Mouse (Mus musculus): ENCODE data around the gene Gm20388. TPM values are rescaled to one million over a fixed set of nuclear protein-coding genes. Genes with fewer than 3 reads are reported as not detected.

Gm20388 gene
- polyA plus RNA-seq, 1 experiment: 49.7 TPM

- Histone ChIP-seq H3K27me3 (replicated peaks; ENCODE audit: control insufficient read depth, insufficient read depth, low read length) (no peaks in the 10 kb centered on the region), H3K27ac (ENCODE audit: insufficient read depth, low read depth, low read length) (0 out of 2 replicates have a peak overlapping the region, but pooled peaks have one; percentile 8), H3K36me3 (ENCODE audit: control insufficient read depth, insufficient read depth, low read length) (no peaks in the 10 kb centered on the region), H3K4me1 (ENCODE audit: control insufficient read depth, insufficient read depth, low read length) (peaks cover 18% of the 10 kb centered on the region), H3K4me3 (ENCODE audit: insufficient read depth, low read depth, low read length) (no peak overlapping the region)
- no peak for DNase-seq
- TF ChIP-seq CTCF (conservative IDR thresholded peaks at IDR 0.05; ENCODE audit: insufficient read depth, insufficient read length, low read depth, low read length): no peak
- no peak for TF ChIP-seq POLR2A (IDR thresholded peaks at IDR 0.05; ENCODE audit: low read depth, low read length)
- WGBS: 65% methylated on average over 5 of the region's 5 CpGs
Observed at GRCm38 (mm10) chr8:120045471-120045870, 134.8 kb downstream of the Gm20388 start.

GRCm38 (mm10) chr8:120046258-120047020 lies 135.8 kb downstream of the Gm20388 start:
- 45% methylated on average over 14 of the region's 14 CpGs for WGBS
- TF ChIP-seq POLR2A (IDR thresholded peaks at IDR 0.05; ENCODE audit: low read depth, low read length) (no peak), CTCF (conservative IDR thresholded peaks at IDR 0.05; ENCODE audit: insufficient read depth, insufficient read length, low read depth, low read length) (no peak)
- Histone ChIP-seq H3K36me3 (ENCODE audit: control insufficient read depth, insufficient read depth, low read length) (no peaks in the 10 kb centered on the region), H3K27ac (ENCODE audit: insufficient read depth, low read depth, low read length) (peak overlapping the region; percentile 72), H3K27me3 (replicated peaks; ENCODE audit: control insufficient read depth, insufficient read depth, low read length) (no peaks in the 10 kb centered on the region), H3K4me3 (ENCODE audit: insufficient read depth, low read depth, low read length) (no peak overlapping the region), H3K4me1 (ENCODE audit: control insufficient read depth, insufficient read depth, low read length) (peaks cover 18% of the 10 kb centered on the region)
- DNase-seq: peak; percentile 98

GRCm38 (mm10) chr8:120049949-120050348 lies 139.3 kb downstream of the Gm20388 start:
- Histone ChIP-seq H3K4me1 (ENCODE audit: control insufficient read depth, insufficient read depth, low read length) (peaks cover 18% of the 10 kb centered on the region), H3K27me3 (replicated peaks; ENCODE audit: control insufficient read depth, insufficient read depth, low read length) (no peaks in the 10 kb centered on the region), H3K4me3 (ENCODE audit: insufficient read depth, low read depth, low read length) (no peak overlapping the region), H3K27ac (ENCODE audit: insufficient read depth, low read depth, low read length) (no peak overlapping the region), H3K36me3 (ENCODE audit: control insufficient read depth, insufficient read depth, low read length) (no peaks in the 10 kb centered on the region)
- no peak for DNase-seq
- TF ChIP-seq CTCF (conservative IDR thresholded peaks at IDR 0.05; ENCODE audit: insufficient read depth, insufficient read length, low read depth, low read length) (no peak), POLR2A (IDR thresholded peaks at IDR 0.05; ENCODE audit: low read depth, low read length) (no peak)
- 90% methylated on average over 13 of the region's 13 CpGs for WGBS

GRCm38 (mm10) chr8:120050376-120050775 lies 139.7 kb downstream of the Gm20388 start:
- 78% methylated on average over 10 of the region's 10 CpGs for WGBS
- TF ChIP-seq POLR2A (IDR thresholded peaks at IDR 0.05; ENCODE audit: low read depth, low read length) (no peak), CTCF (conservative IDR thresholded peaks at IDR 0.05; ENCODE audit: insufficient read depth, insufficient read length, low read depth, low read length) (no peak)
- no peaks in the 10 kb centered on the region for H3K36me3 ChIP-seq (ENCODE audit: control insufficient read depth, insufficient read depth, low read length)
- DNase-seq: no peak
- H3K27ac ChIP-seq (ENCODE audit: insufficient read depth, low read depth, low read length): no peak overlapping the region
- H3K4me1 ChIP-seq (ENCODE audit: control insufficient read depth, insufficient read depth, low read length): peaks cover 17% of the 10 kb centered on the region
- no peak overlapping the region for H3K4me3 ChIP-seq (ENCODE audit: insufficient read depth, low read depth, low read length)
- no peaks in the 10 kb centered on the region for H3K27me3 ChIP-seq (replicated peaks; ENCODE audit: control insufficient read depth, insufficient read depth, low read length)

GRCm38 (mm10) chr8:120051006-120051405 lies 140.4 kb downstream of the Gm20388 start:
- peak; percentile 70 for DNase-seq
- TF ChIP-seq CTCF (conservative IDR thresholded peaks at IDR 0.05; ENCODE audit: insufficient read depth, insufficient read length, low read depth, low read length) (no peak), POLR2A (IDR thresholded peaks at IDR 0.05; ENCODE audit: low read depth, low read length) (no peak)

GRCm38 (mm10) chr8:120051908-120052307 lies 141.3 kb downstream of the Gm20388 start:
- Histone ChIP-seq H3K27me3 (replicated peaks; ENCODE audit: control insufficient read depth, insufficient read depth, low read length) (no peaks in the 10 kb centered on the region), H3K4me1 (ENCODE audit: control insufficient read depth, insufficient read depth, low read length) (peaks cover 4% of the 10 kb centered on the region), H3K36me3 (ENCODE audit: control insufficient read depth, insufficient read depth, low read length) (no peaks in the 10 kb centered on the region), H3K27ac (ENCODE audit: insufficient read depth, low read depth, low read length) (no peak overlapping the region), H3K4me3 (ENCODE audit: insufficient read depth, low read depth, low read length) (no peak overlapping the region)
- 93% methylated on average over 4 of the region's 4 CpGs for WGBS
- TF ChIP-seq POLR2A (IDR thresholded peaks at IDR 0.05; ENCODE audit: low read depth, low read length) (no peak), CTCF (conservative IDR thresholded peaks at IDR 0.05; ENCODE audit: insufficient read depth, insufficient read length, low read depth, low read length) (no peak)
- DNase-seq: no peak

More at GRCm38 (mm10) chr8:120051006-120051405, 140.4 kb downstream of the Gm20388 start:
- H3K4me1 ChIP-seq (ENCODE audit: control insufficient read depth, insufficient read depth, low read length): peaks cover 10% of the 10 kb centered on the region
- 21% methylated on average over 4 of the region's 4 CpGs for WGBS
- no peaks in the 10 kb centered on the region for H3K36me3 ChIP-seq (ENCODE audit: control insufficient read depth, insufficient read depth, low read length)
- no peak overlapping the region for H3K4me3 ChIP-seq (ENCODE audit: insufficient read depth, low read depth, low read length)
- H3K27ac ChIP-seq (ENCODE audit: insufficient read depth, low read depth, low read length): no peak overlapping the region
- H3K27me3 ChIP-seq (replicated peaks; ENCODE audit: control insufficient read depth, insufficient read depth, low read length): no peaks in the 10 kb centered on the region

- H3K36me3 ChIP-seq (ENCODE audit: control insufficient read depth, insufficient read depth, low read length): no peaks in the 10 kb centered on the region
- H3K4me3 ChIP-seq (ENCODE audit: insufficient read depth, low read depth, low read length): no peak overlapping the region
- no peaks in the 10 kb centered on the region for H3K27me3 ChIP-seq (replicated peaks; ENCODE audit: control insufficient read depth, insufficient read depth, low read length)
- peaks cover under 1% of the 10 kb centered on the region; the same call in 1 of the 2 replicates for H3K4me1 ChIP-seq (ENCODE audit: control insufficient read depth, insufficient read depth, low read length)
- DNase-seq: no peak
- 80% methylated on average over 8 of the region's 8 CpGs for WGBS
- no peak overlapping the region for H3K27ac ChIP-seq (ENCODE audit: insufficient read depth, low read depth, low read length)
- TF ChIP-seq CTCF (conservative IDR thresholded peaks at IDR 0.05; ENCODE audit: insufficient read depth, insufficient read length, low read depth, low read length) (no peak), POLR2A (IDR thresholded peaks at IDR 0.05; ENCODE audit: low read depth, low read length) (no peak)
Observed at GRCm38 (mm10) chr8:120052318-120052717, 141.7 kb downstream of the Gm20388 start.

Data from kidney, adult 2 months (tissue).